Mouse (Mus musculus) liver, postnatal 0 days (tissue): Measurements from ENCODE around the gene Glod5. TPM values are rescaled to one million over a fixed set of nuclear protein-coding genes. Genes with fewer than 3 reads are reported as not detected.
"Not testable (repeated sequence)": the region's sequence is repeated elsewhere in the genome, so short reads cannot be mapped to it uniquely, and the experiment has no call there.

Experiments
- ATAC-seq: fragments of 200-750 bp; cut with Nextera tagmentation; 2 replicates; pipeline ENCODE4 v1.8.0; 2017; ENCODE audit warnings: mild to moderate bottlenecking, moderate library complexity
- DNase-seq: peaks from one replicate; pipeline ENCODE4 v3.0.0-alpha.2; 2016
- H3K27ac ChIP-seq: fragments of 300-500 bp; sonication (generic); 2 replicates; pipeline ENCODE4 v1.5.1; 2014; ENCODE audit warnings: antibody characterized with exemption, moderate library complexity, mild to moderate bottlenecking, low read depth
- H3K27me3 ChIP-seq: fragments of 300-500 bp; sonication (generic); 2 replicates; pipeline ENCODE4 v1.6.1; 2014; ENCODE audit warnings: low read length, control low read depth, mixed read lengths; ENCODE audit not compliant: insufficient read depth
- H3K36me3 ChIP-seq: fragments of 300-500 bp; sonication (generic); replicated peaks from 2 replicates; pipeline ENCODE4 v1.6.1; 2014; ENCODE audit warnings: mild to moderate bottlenecking, control low read depth, low read length, moderate library complexity, mixed read lengths; ENCODE audit not compliant: insufficient read depth
- H3K4me1 ChIP-seq: fragments of 300-500 bp; sonication (generic); 2 replicates; pipeline ENCODE4 v1.6.1; 2014; ENCODE audit warnings: antibody characterized with exemption, mild to moderate bottlenecking, control low read depth; ENCODE audit not compliant: insufficient read depth
- H3K4me2 ChIP-seq: fragments of 300-500 bp; sonication (generic); 2 replicates; pipeline ENCODE4 v1.6.1; 2014; ENCODE audit warnings: low read depth, mild to moderate bottlenecking, low read length, moderate library complexity, mixed read lengths
- H3K4me3 ChIP-seq: fragments of 300-500 bp; sonication (generic); 2 replicates; pipeline ENCODE4 v1.5.1; 2014; ENCODE audit warnings: low read depth, low read length
- H3K9ac ChIP-seq: fragments of 300-500 bp; sonication (generic); replicated peaks from 2 replicates; pipeline ENCODE4 v1.6.1; 2014; ENCODE audit warnings: mild to moderate bottlenecking, moderate library complexity
- H3K9me3 ChIP-seq: fragments of 300-500 bp; sonication (generic); 2 replicates; pipeline ENCODE4 v1.6.1; 2016; ENCODE audit warnings: mild to moderate bottlenecking, control low read depth, low read length, mixed read lengths
- CTCF ChIP-seq: sonication (generic); IDR thresholded peaks from 2 replicates; pipeline ENCODE4 v1.5.1; 2016; ENCODE audit warnings: antibody characterized with exemption, low read depth
- EP300 ChIP-seq: IDR thresholded peaks from 2 replicates; pipeline ENCODE4 v1.6.1; 2016; ENCODE audit warnings: antibody characterized with exemption, low read depth, mild to moderate bottlenecking
- WGBS: fragments of 180-500 bp; shearing (Covaris S2); extraction: QIAGEN DNeasy Blood & Tissue Kit; methylation state at CpG from one replicate; pipeline ENCODE4 v1.1.7; 2014; ENCODE audit not compliant: insufficient replicate concordance; 5-methylcytosine and 5-hydroxymethylcytosine counted together
- polyA plus RNA-seq: library from polyadenylated mRNA; unstranded; fragments of >200 nt; fragmentation: Nextera tagmentation; extraction: Ambion mirVana; gene quantifications from 2 replicates; pipeline ENCODE4 v1.2.1, GENCODE M21; 2015

The Glod5 gene
- polyA plus RNA-seq, 1 experiment from 2014 or later: 2.6 TPM

- 5% methylated on average over 5 of the region's 5 CpGs for WGBS
- TF ChIP-seq CTCF: peak; percentile 83
- TF ChIP-seq EP300: no peak
These were observed 1.1 kb downstream of the Glod5 start for GRCm38 (mm10) chrX:8017142-8017541.

GRCm38 (mm10) chrX:8015675-8016074 lies 2.6 kb downstream of the Glod5 start:
- H3K4me1 ChIP-seq, H3K27ac ChIP-seq, DNase-seq, ATAC-seq, H3K27me3 ChIP-seq, H3K4me2 ChIP-seq, H3K9ac ChIP-seq, H3K9me3 ChIP-seq, H3K36me3 ChIP-seq, H3K4me3 ChIP-seq: not testable (repeated sequence)
- 29% methylated on average over 7 of the region's 7 CpGs for WGBS
- TF ChIP-seq CTCF: peak; percentile 45

More at GRCm38 (mm10) chrX:8017142-8017541, 1.1 kb downstream of the Glod5 start:
- DNase-seq (peak; percentile 45), ATAC-seq (no peak)
- H3K4me1 ChIP-seq: no peaks in the 10 kb centered on the region
- no peak overlapping the region for H3K4me2 ChIP-seq
- H3K27me3 ChIP-seq: no peaks in the 10 kb centered on the region
- H3K9me3 ChIP-seq: no peaks in the 10 kb centered on the region
- H3K36me3 ChIP-seq: no peaks in the 10 kb centered on the region
- H3K9ac ChIP-seq: no peak overlapping the region
- H3K27ac ChIP-seq: no peak overlapping the region
- no peak overlapping the region for H3K4me3 ChIP-seq

GRCm38 (mm10) chrX:8013569-8014314 lies 4.5 kb downstream of the Glod5 start:
- no peak for ATAC-seq
- no peak overlapping the region for H3K4me3 ChIP-seq
- WGBS: 58% methylated on average over 7 of the region's 8 CpGs

GRCm38 (mm10) chrX:8013157-8013556 lies 5.1 kb downstream of the Glod5 start:
- Histone ChIP-seq H3K4me1 (no peaks in the 10 kb centered on the region), H3K27ac (no peak overlapping the region), H3K9me3 (no peaks in the 10 kb centered on the region), H3K36me3 (no peaks in the 10 kb centered on the region), H3K4me3 (no peak overlapping the region), H3K9ac (no peak overlapping the region), H3K27me3 (no peaks in the 10 kb centered on the region), H3K4me2 (no peak overlapping the region)
- WGBS: 26% methylated on average over 2 of the region's 2 CpGs
- DNase-seq: no peak
- no peak for TF ChIP-seq CTCF
- no peak for ATAC-seq

More at GRCm38 (mm10) chrX:8013569-8014314, 4.5 kb downstream of the Glod5 start:
- TF ChIP-seq EP300 (no peak), CTCF (no peak)
- no peaks in the 10 kb centered on the region for H3K27me3 ChIP-seq
- no peaks in the 10 kb centered on the region for H3K9me3 ChIP-seq
- H3K36me3 ChIP-seq: no peaks in the 10 kb centered on the region
- no peak overlapping the region for H3K9ac ChIP-seq
- no peak for DNase-seq
- no peaks in the 10 kb centered on the region for H3K4me1 ChIP-seq
- no peak overlapping the region for H3K4me2 ChIP-seq
- H3K27ac ChIP-seq: no peak overlapping the region

GRCm38 (mm10) chrX:8009356-8009755 lies 8.9 kb downstream of the Glod5 start:
- DNase-seq: not testable (repeated sequence)
- 69% methylated on average over 4 of the region's 4 CpGs for WGBS
- peak; percentile 28; the same call in 1 of the 2 replicates for TF ChIP-seq CTCF

GRCm38 (mm10) chrX:8008543-8008942 lies 9.7 kb downstream of the Glod5 start:
- TF ChIP-seq EP300: no peak
- no peak for TF ChIP-seq CTCF
- no peak for ATAC-seq
- no peaks in the 10 kb centered on the region for H3K9me3 ChIP-seq
- 57% methylated on average over 5 of the region's 5 CpGs for WGBS
- no peak for DNase-seq
- H3K4me1 ChIP-seq: no peaks in the 10 kb centered on the region
- no peaks in the 10 kb centered on the region for H3K27me3 ChIP-seq
- no peak overlapping the region for H3K4me3 ChIP-seq
- H3K4me2 ChIP-seq: no peak overlapping the region
- H3K36me3 ChIP-seq: no peaks in the 10 kb centered on the region
- H3K27ac ChIP-seq: no peak overlapping the region
- no peak overlapping the region for H3K9ac ChIP-seq

More at GRCm38 (mm10) chrX:8009356-8009755, 8.9 kb downstream of the Glod5 start:
- not testable (repeated sequence) for H3K36me3 ChIP-seq, H3K4me3 ChIP-seq, H3K4me2 ChIP-seq, H3K9ac ChIP-seq, H3K4me1 ChIP-seq, H3K9me3 ChIP-seq, ATAC-seq, H3K27ac ChIP-seq, H3K27me3 ChIP-seq
